Mouse (Mus musculus) CH12.LX (cell line): ENCODE measurements around the gene Lpo. TPM values are rescaled to one million over a fixed set of nuclear protein-coding genes. Genes with fewer than 3 reads are reported as not detected.

Source experiments
- DNase-seq: peaks from one replicate; pipeline ENCODE4 v3.0.0-alpha.2; 2013; ENCODE audit errors: extremely low read depth
- H3K27ac ChIP-seq: 2 replicates; pipeline ENCODE4 v1.5.1; 2012; ENCODE audit warnings: low read depth, mild to moderate bottlenecking, control low read depth, moderate library complexity; ENCODE audit not compliant: insufficient read depth
- H3K27me3 ChIP-seq: replicated peaks from 2 replicates; pipeline ENCODE3; 2012; ENCODE audit warnings: inconsistent platforms
- H3K36me3 ChIP-seq, 2 experiments: replicated peaks in 1 of 2; 2 replicates each; pipeline versions ENCODE3 to v1.6.1; 2012; ENCODE audit warnings: inconsistent platforms in 1 of 2, low read length in 1 of 2, mild to moderate bottlenecking in 1 of 2, mixed read lengths in 1 of 2, moderate library complexity in 1 of 2; ENCODE audit not compliant: control insufficient read depth in 1 of 2, insufficient read depth in 1 of 2
- H3K4me1 ChIP-seq, 2 experiments: 2 replicates each; pipeline ENCODE4 v1.6.1; 2012; ENCODE audit warnings: inconsistent platforms in 1 of 2, moderate library complexity in 1 of 2; ENCODE audit not compliant: insufficient read depth in 2 of 2, control insufficient read depth in 1 of 2
- H3K4me2 ChIP-seq: 2 replicates; pipeline ENCODE4 v1.6.1; 2012; ENCODE audit warnings: low read depth, mild to moderate bottlenecking, control low read depth; ENCODE audit not compliant: poor library complexity, insufficient read depth, severe bottlenecking
- H3K4me3 ChIP-seq, 3 experiments: fragments of 150-350 bp in 1 of 3; sonication (generic) in 1 of 3; replicated peaks in 1 of 3; 2 replicates each; pipeline versions ENCODE3 to v1.5.1; 2011 to 2012; ENCODE audit warnings: low read depth in 2 of 3, low read length in 2 of 3, mild to moderate bottlenecking in 2 of 3, moderate library complexity in 2 of 3, control low read depth in 1 of 3, improper control_type of control experiment in 1 of 3, inconsistent platforms in 1 of 3, mixed read lengths in 1 of 3; ENCODE audit not compliant: poor library complexity in 1 of 3
- H3K79me2 ChIP-seq: replicated peaks from 2 replicates; pipeline ENCODE4 v1.6.1; 2012; ENCODE audit warnings: mild to moderate bottlenecking, moderate library complexity; ENCODE audit not compliant: control insufficient read depth, poor library complexity, insufficient read depth, severe bottlenecking; ENCODE audit errors: extremely low read depth
- H3K9ac ChIP-seq: 2 replicates; pipeline ENCODE4 v1.6.1; 2012; ENCODE audit warnings: low read depth, mild to moderate bottlenecking, control low read depth, moderate library complexity; ENCODE audit not compliant: insufficient read depth
- H3K9me3 ChIP-seq: replicated peaks from 2 replicates; pipeline ENCODE3; 2012; ENCODE audit warnings: low read length, inconsistent platforms, mixed read lengths
- BHLHE40 ChIP-seq: IDR thresholded peaks from 2 replicates; pipeline ENCODE4 v1.6.1; 2011; ENCODE audit warnings: mild to moderate bottlenecking, low read depth, low read length, improper control_type of control experiment
- CTCF ChIP-seq, 2 experiments: IDR thresholded peaks in 1 of 2; conservative IDR thresholded peaks in 1 of 2; 2 replicates each; pipeline ENCODE4 v1.5.1; 2011 to 2012; ENCODE audit warnings: low read depth in 2 of 2, low read length in 2 of 2, improper control_type of control experiment in 1 of 2, inconsistent platforms in 1 of 2, mild to moderate bottlenecking in 1 of 2, moderate library complexity in 1 of 2
- E2F4 ChIP-seq: IDR thresholded peaks from 2 replicates; pipeline ENCODE4 v1.6.1; 2011; ENCODE audit warnings: low read depth, low read length, improper control_type of control experiment; ENCODE audit not compliant: insufficient replicate concordance
- ELF1 ChIP-seq: IDR thresholded peaks from 2 replicates; pipeline ENCODE4 v1.6.1; 2014; ENCODE audit warnings: low read depth, mild to moderate bottlenecking, inconsistent platforms, low read length, improper control_type of control experiment
- EP300 ChIP-seq: IDR thresholded peaks from 2 replicates; pipeline ENCODE4 v1.6.1; 2011; ENCODE audit warnings: low read length, improper control_type of control experiment
- ETS1 ChIP-seq: conservative IDR thresholded peaks from 2 replicates; pipeline ENCODE4 v1.6.1; 2012; ENCODE audit warnings: low read depth, mild to moderate bottlenecking, inconsistent platforms, low read length, improper control_type of control experiment, moderate library complexity
- IRF4 ChIP-seq: IDR thresholded peaks from 2 replicates; pipeline ENCODE4 v1.6.1; 2014; ENCODE audit warnings: low read depth, mild to moderate bottlenecking, inconsistent platforms, low read length, improper control_type of control experiment
- KAT2A ChIP-seq: IDR thresholded peaks from 2 replicates; pipeline ENCODE4 v1.6.1; 2012; ENCODE audit warnings: low read length, improper control_type of control experiment, inconsistent platforms; ENCODE audit not compliant: insufficient replicate concordance
- MAX ChIP-seq: IDR thresholded peaks from 2 replicates; pipeline ENCODE4 v1.6.1; 2011; ENCODE audit warnings: low read length, improper control_type of control experiment
- MAZ ChIP-seq: IDR thresholded peaks from 2 replicates; pipeline ENCODE4 v1.6.1; 2012; ENCODE audit warnings: low read depth, mild to moderate bottlenecking, inconsistent platforms, low read length, improper control_type of control experiment, moderate library complexity
- MEF2A ChIP-seq: IDR thresholded peaks from 2 replicates; pipeline ENCODE4 v1.6.1; 2014; ENCODE audit warnings: low read depth, mild to moderate bottlenecking, inconsistent platforms, low read length, improper control_type of control experiment, borderline replicate concordance
- MXI1 ChIP-seq: IDR thresholded peaks from 2 replicates; pipeline ENCODE4 v1.6.1; 2011; ENCODE audit warnings: mild to moderate bottlenecking, low read depth, low read length, improper control_type of control experiment
- NELFE ChIP-seq: IDR thresholded peaks from 2 replicates; pipeline ENCODE4 v1.6.1; 2011; ENCODE audit warnings: low read depth, low read length, improper control_type of control experiment
- PAX5 ChIP-seq: IDR thresholded peaks from 2 replicates; pipeline ENCODE4 v1.6.1; 2012; ENCODE audit warnings: low read length, inconsistent platforms, mixed read lengths
- POLR2A ChIP-seq: IDR thresholded peaks from 2 replicates; pipeline ENCODE4 v1.6.1; 2011; ENCODE audit warnings: low read depth, mild to moderate bottlenecking, improper control_type of control experiment, low read length
- POLR2AphosphoS2 ChIP-seq: IDR thresholded peaks from 2 replicates; pipeline ENCODE4 v1.6.1; 2011; ENCODE audit warnings: low read depth, low read length, improper control_type of control experiment
- RAD21 ChIP-seq: IDR thresholded peaks from 2 replicates; pipeline ENCODE4 v1.6.1; 2011; ENCODE audit warnings: low read depth, mild to moderate bottlenecking, low read length, improper control_type of control experiment, moderate library complexity
- SIN3A ChIP-seq: IDR thresholded peaks from 2 replicates; pipeline ENCODE4 v1.6.1; 2012; ENCODE audit warnings: low read length, improper control_type of control experiment, inconsistent platforms
- SMC3 ChIP-seq: IDR thresholded peaks from 2 replicates; pipeline ENCODE4 v1.6.1; 2011; ENCODE audit warnings: low read depth, low read length, improper control_type of control experiment
- UBTF ChIP-seq: IDR thresholded peaks from 2 replicates; pipeline ENCODE4 v1.6.1; 2012; ENCODE audit warnings: low read depth, mild to moderate bottlenecking, inconsistent platforms, low read length, improper control_type of control experiment, moderate library complexity
- USF2 ChIP-seq: conservative IDR thresholded peaks from 2 replicates; pipeline ENCODE4 v1.6.1; 2011; ENCODE audit warnings: low read depth, low read length, improper control_type of control experiment
- ZKSCAN1 ChIP-seq: IDR thresholded peaks from 2 replicates; pipeline ENCODE4 v1.6.1; 2012; ENCODE audit warnings: low read depth, inconsistent platforms, low read length, improper control_type of control experiment, borderline replicate concordance
- ZMIZ1 ChIP-seq: IDR thresholded peaks from 2 replicates; pipeline ENCODE4 v1.6.1; 2012; ENCODE audit warnings: low read depth, mild to moderate bottlenecking, inconsistent platforms, low read length, improper control_type of control experiment
- ZNF384 ChIP-seq: IDR thresholded peaks from 2 replicates; pipeline ENCODE4 v1.6.1; 2012; ENCODE audit warnings: low read depth, low read length, improper control_type of control experiment, inconsistent platforms
- dilution Hi-C: fragments of 300-500 bp; cut with MboI; formaldehyde crosslinking; loops from 2 replicates; pipeline ENCODE4 v1.14.3; 2020; ENCODE audit warnings: low sequenced_read_pairs; ENCODE audit not compliant: extremely low pct_unique_long_range_greater_than_20kb, extremely low pct_ligation_motif_present
- in situ Hi-C: fragments of 300-500 bp; cut with MboI; formaldehyde crosslinking; loops from 3 replicates; pipeline ENCODE4 v1.14.3; 2019; ENCODE audit warnings: low sequenced_read_pairs, low pct_ligation_motif_present, low pct_unique_long_range_greater_than_20kb, mixed read lengths
- polyA plus RNA-seq: library from polyadenylated mRNA; unstranded; fragments of >175 nt; gene quantifications from 2 replicates; pipeline ENCODE4 v1.2.1, GENCODE M21; 2012; ENCODE audit warnings: low read depth; ENCODE audit not compliant: insufficient read length
- total RNA-seq, 2 experiments: library from RNA; depleted of rRNA; stranded (reverse); fragments of 300-350 nt in 1 of 2; fragments of >200 nt in 1 of 2; gene quantifications; 2 replicates each; pipeline ENCODE4 v1.2.3; 2012 to 2014

The Lpo gene
- total and polyA plus RNA-seq, 3 experiments: not detected

GRCm38 (mm10) chr11:87790088-87790487 lies 38.0 kb downstream of the Lpo start:
- Histone ChIP-seq H3K4me1 (0 out of 4 replicates have a peak, but pooled peaks cover 0 to 3% of the 10 kb centered on the region in 2 experiments), H3K79me2 (no peaks in the 10 kb centered on the region), H3K36me3 (peaks cover 9 to 15% of the 10 kb centered on the region in 2 experiments), H3K9ac (no peak overlapping the region)
- in situ Hi-C loops: no loop called here
- TF ChIP-seq MXI1 (no peak), PAX5 (no peak), E2F4 (no peak), MAZ (no peak), SMC3 (no peak), MEF2A (no peak), UBTF (no peak), CTCF (conservative IDR thresholded peaks at IDR 0.05 in 1 of 2, IDR thresholded peaks at IDR 0.05 in 1 of 2; ENCODE audit: low read depth in 2 of 2, low read length in 2 of 2) (no peak), IRF4 (no peak)
- TF ChIP-seq, all 38 proteins: peak for 0
- H3K9me3 ChIP-seq: no peaks in the 10 kb centered on the region
- H3K4me3 ChIP-seq: no peak overlapping the region
- dilution Hi-C loops: no loop called here
- peaks cover 7% of the 10 kb centered on the region for H3K27me3 ChIP-seq
- H3K27ac ChIP-seq: no peak overlapping the region
- DNase-seq: no peak
- H3K4me2 ChIP-seq: no peak overlapping the region

- Histone ChIP-seq H3K9ac (no peak overlapping the region), H3K4me1 (0 out of 4 replicates have a peak, but pooled peaks cover 0 to 3% of the 10 kb centered on the region in 2 experiments), H3K27ac (no peak overlapping the region), H3K4me2 (no peak overlapping the region), H3K79me2 (no peaks in the 10 kb centered on the region), H3K36me3 (peaks cover 93 to 99% of the 10 kb centered on the region in 2 experiments), H3K9me3 (no peaks in the 10 kb centered on the region), H3K27me3 (no peaks in the 10 kb centered on the region), H3K4me3 (no peak overlapping the region)
- in situ Hi-C loops (no loop called here), dilution Hi-C loops (no loop called here)
- DNase-seq: no peak
- TF ChIP-seq ETS1 (no peak), USF2 (no peak), POLR2A (no peak)
Measured at GRCm38 (mm10) chr11:87780130-87780529, 48.0 kb downstream of the Lpo start.

- H3K36me3 ChIP-seq: peaks cover 93 to 99% of the 10 kb centered on the region in 2 experiments
- TF ChIP-seq EP300 (no peak), E2F4 (no peak), ZNF384 (no peak), NELFE (no peak), MAZ (no peak), RAD21 (no peak), SIN3A (no peak), CTCF (conservative IDR thresholded peaks at IDR 0.05 in 1 of 2, IDR thresholded peaks at IDR 0.05 in 1 of 2; ENCODE audit: low read depth in 2 of 2, low read length in 2 of 2) (no peak), BHLHE40 (no peak), POLR2AphosphoS2 (no peak), ZKSCAN1 (no peak), ZMIZ1 (no peak), UBTF (no peak), MAX (no peak), IRF4 (no peak), KAT2A (no peak), ELF1 (no peak)
- no peaks in the 10 kb centered on the region for H3K27me3 ChIP-seq
- DNase-seq: no peak
- in situ Hi-C loops: no loop called here
- H3K4me3 ChIP-seq: no peak overlapping the region
- H3K27ac ChIP-seq: no peak overlapping the region
- H3K4me2 ChIP-seq: no peak overlapping the region
- dilution Hi-C loops: no loop called here
- H3K9me3 ChIP-seq: no peaks in the 10 kb centered on the region
- H3K9ac ChIP-seq: no peak overlapping the region
- H3K4me1 ChIP-seq: no peaks in the 10 kb centered on the region
- no peaks in the 10 kb centered on the region for H3K79me2 ChIP-seq
Measured at GRCm38 (mm10) chr11:87779392-87779791, 48.7 kb downstream of the Lpo start.
